Mouse (Mus musculus): Measurements from ENCODE around the gene Zfp941.

DNA sequence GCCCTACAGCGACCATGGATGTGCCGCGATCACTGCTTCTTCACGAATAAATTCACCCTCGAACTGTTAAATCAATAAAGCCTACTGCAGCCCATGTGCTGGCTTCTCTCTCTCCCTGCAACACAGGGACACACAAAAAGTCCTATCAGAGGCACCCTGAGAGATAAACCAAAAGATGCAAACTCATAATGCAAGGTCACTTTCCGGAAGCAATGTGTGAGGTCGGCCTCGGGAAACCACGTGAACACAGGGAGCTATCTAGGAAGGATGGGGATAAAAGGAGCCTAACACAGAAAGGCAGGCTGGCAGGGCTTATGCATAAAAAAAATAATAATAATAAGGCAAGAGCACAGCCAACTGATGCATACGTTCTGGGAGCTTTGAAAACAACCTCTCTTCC is 24.7 kb upstream of the Zfp941 start:
- TF ChIP-seq CHD2 (IDR thresholded peaks at IDR 0.05; ENCODE audit: low read depth, low read length): no peak
- TF ChIP-seq ZNF384 (IDR thresholded peaks at IDR 0.05; ENCODE audit: low read depth, low read length): no peak
- no peak for TF ChIP-seq ZC3H11A (IDR thresholded peaks at IDR 0.05; ENCODE audit: borderline replicate concordance, low read depth, low read length)
- TF ChIP-seq MAFK (IDR thresholded peaks at IDR 0.05; ENCODE audit: insufficient read depth, low read depth, low read length): no peak
- no peak for TF ChIP-seq HCFC1 (IDR thresholded peaks at IDR 0.05; ENCODE audit: borderline replicate concordance, insufficient read depth, low read length)
